Mouse (Mus musculus) mouse trophoblast stem cell (cell line): ENCODE results near the gene Snrnp48.

Source experiments
- in situ Hi-C, 2 experiments: fragments of 300-500 bp; cut with MseI, MboI; formaldehyde crosslinking; loops; 2 replicates in 1 of 2; 3 replicates in 1 of 2; pipeline ENCODE4 v1.15.1; 2025

Snrnp48 gene

DNA sequence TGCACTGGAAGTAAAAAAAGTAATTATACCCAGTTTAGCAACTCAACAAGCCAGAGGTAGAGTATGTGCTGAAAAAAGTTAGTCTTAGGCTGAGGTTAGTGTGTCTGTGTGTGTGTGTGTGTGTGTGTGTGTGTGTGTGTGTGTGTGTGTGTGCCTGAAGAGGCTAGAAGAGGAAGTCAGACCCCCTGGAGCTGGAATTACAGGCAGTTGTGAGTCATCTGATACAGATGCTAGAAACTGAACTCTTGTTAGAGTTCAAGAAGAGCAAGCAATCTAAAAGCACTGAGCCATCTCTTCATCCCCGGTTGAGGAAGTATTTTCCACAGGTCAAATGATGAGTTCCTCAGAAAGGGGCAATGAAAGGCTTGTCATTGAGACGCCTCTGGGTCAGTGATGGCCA lies 54.2 kb downstream of the Snrnp48 start:
- in situ Hi-C loops: no loop called here

DNA sequence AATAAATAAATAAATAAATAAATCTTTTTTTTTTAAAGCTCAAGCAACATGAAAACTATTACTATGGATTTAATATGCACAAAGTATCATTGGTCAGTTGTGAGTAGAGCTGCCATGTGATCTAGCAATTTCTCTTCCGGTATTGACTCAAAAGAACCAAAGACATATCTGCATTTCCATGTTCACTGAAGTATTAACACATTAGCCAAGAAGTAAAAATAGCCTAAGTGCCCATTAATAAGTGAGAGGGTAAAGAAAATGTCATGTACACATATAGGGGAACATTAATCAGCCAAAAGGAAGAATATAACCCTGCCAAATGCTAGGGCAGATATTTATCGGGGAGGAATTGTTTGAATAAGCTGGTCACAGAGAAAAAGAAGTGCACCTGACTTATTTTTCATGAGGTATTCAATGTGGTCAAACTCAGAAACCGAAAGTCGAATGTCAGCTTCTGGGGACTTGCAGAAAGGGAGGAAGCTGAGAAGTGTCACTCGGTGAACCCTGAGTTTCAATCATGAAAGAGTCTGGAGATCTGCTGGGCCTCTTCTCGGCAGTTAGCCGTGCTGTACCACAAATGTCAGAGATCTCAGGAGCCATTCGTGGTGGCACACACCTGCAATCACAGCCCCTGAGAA lies 64.4 kb downstream of the Snrnp48 start:
- in situ Hi-C loops: no loop called here

DNA sequence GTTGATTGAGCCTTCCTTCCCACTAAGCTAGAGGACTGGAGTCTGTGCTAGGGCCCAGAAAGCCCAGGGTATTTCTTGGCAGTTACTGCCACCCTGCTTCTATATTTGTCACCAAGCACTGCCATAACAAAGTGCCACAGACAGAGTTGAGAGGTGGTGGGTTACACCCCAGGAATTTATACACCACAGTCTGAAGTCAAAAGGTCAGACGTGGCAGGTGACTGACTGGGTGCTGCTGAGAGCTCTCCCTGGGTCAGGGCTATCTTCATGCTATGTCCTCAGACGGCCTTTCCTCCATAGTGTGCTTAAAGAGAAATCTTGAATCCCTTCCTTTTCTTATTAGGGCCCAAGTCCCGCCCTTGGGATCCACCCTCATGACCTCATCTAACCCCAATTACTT lies 67.9 kb downstream of the Snrnp48 start:
- in situ Hi-C loops: no loop called here
